Mouse (Mus musculus) right cerebral cortex, postnatal 4 days (tissue): ENCODE data around the gene Senp6.

Experiments
- DNase-seq: peaks from one replicate; pipeline ENCODE4 v3.0.0-alpha.2; 2022

Senp6 gene

GRCm38 (mm10) chr9:80173629-80174028 lies 106.9 kb downstream of the Senp6 start:
- peak; percentile 15 for DNase-seq

- DNase-seq, result no peak
Measured at GRCm38 (mm10) chr9:80176696-80177478, 110.2 kb downstream of the Senp6 start.

- DNase-seq, result no peak
Measured at GRCm38 (mm10) chr9:80178670-80179069, 112.0 kb downstream of the Senp6 start.

GRCm38 (mm10) chr9:80179688-80180087 lies 113.0 kb downstream of the Senp6 start:
- DNase-seq, result no peak

GRCm38 (mm10) chr9:80180771-80181170 lies 114.1 kb downstream of the Senp6 start:
- DNase-seq, result no peak

GRCm38 (mm10) chr9:80181692-80182091 lies 115.0 kb downstream of the Senp6 start:
- no peak for DNase-seq

GRCm38 (mm10) chr9:80184138-80184537 lies 117.4 kb downstream of the Senp6 start:
- no peak for DNase-seq

- DNase-seq, result no peak
Measured at GRCm38 (mm10) chr9:80185737-80186136, 119.0 kb downstream of the Senp6 start.

- no peak for DNase-seq
Measured at GRCm38 (mm10) chr9:80186693-80187092, 120.0 kb downstream of the Senp6 start.

- DNase-seq, result no peak
Measured at GRCm38 (mm10) chr9:80188324-80188893, 121.7 kb downstream of the Senp6 start.

- no peak for DNase-seq
Measured at GRCm38 (mm10) chr9:80191240-80191639, 124.5 kb downstream of the Senp6 start.

- DNase-seq, result no peak
Measured at GRCm38 (mm10) chr9:80192324-80192723, 125.6 kb downstream of the Senp6 start.

- DNase-seq, result no peak
Measured at GRCm38 (mm10) chr9:80194446-80194845, 127.7 kb downstream of the Senp6 start.
